Mouse (Mus musculus): Measurements from ENCODE around the gene Gm3727.
"Not testable (repeated sequence)": the region's sequence is repeated elsewhere in the genome, so short reads cannot be mapped to it uniquely, and the experiment has no call there.

The Gm3727 gene

GRCm38 (mm10) chr14:7264614-7265013 is at the start of gene Gm3727:
Gm3727 (minus strand) TSS chr14:7264714.
- not testable (repeated sequence) for DNase-seq (ENCODE audit: low spot score in 2 of 2)

- DNase-seq (ENCODE audit: low spot score in 2 of 2) = not testable (repeated sequence)
These were observed 21.0 kb downstream of the Gm3727 start for GRCm38 (mm10) chr14:7243498-7243897.
